Mouse (Mus musculus): ENCODE measurements at regions not wholly inside any gene's neighbourhood (a gene's known extent, or its start where the extent isn't known, plus 50 kb on each side); places are given as distances from the start of the nearest gene placed in this dataset.
"Not testable (repeated sequence)": the region's sequence is repeated elsewhere in the genome, so short reads cannot be mapped to it uniquely, and the experiment has no call there.

DNA sequence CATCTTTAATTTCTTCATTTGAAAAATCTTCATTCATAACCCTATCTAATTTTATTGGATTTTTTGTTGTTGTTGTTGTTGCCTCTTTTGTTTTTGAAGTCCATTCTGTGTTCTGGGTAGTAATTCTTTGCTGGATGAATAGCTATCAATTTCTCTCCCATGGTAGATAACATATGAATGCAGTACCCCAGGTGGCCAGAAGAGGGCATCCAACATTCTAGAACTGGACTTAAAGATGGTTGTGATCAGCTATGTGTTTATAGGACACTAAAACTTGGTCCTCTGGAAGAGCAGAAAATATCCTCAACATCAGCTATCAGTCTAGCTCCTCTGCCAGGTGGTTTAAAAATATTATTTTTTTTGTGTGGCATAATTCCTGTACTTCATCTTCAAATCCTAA, 73.0 kb downstream of the Prl2c3 start:
- DNase-seq (ENCODE audit: low read depth, low spot score) = not testable (repeated sequence)

DNA sequence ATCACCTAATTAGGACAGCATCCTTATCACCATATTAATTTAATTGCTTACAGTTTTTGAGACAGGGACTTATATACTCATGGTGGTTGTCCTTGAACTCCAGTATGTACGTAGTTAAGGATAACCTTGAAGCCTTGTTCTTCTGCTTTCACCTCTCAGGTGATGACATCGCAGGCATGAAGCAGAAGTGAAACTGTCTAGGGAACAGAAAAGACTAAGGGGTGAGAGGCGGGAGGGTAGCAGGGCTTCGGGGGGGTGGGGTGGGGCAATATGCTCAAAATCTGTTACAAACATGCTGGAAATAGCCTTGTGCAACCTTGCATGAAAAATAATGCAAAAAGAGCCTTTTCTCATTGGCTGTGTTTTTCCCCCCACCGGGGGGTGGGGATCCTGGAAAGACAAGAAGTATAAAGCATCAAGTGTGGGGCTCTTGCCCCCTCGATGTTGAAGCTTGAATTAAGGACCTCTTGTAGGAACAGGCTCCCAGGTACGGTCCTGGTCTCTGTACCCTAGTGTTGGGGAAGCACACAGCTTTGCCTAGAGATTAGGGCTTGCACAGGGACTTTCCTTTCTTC, 81.8 kb downstream of the Prl2c3 start:
- not testable (repeated sequence) for DNase-seq (ENCODE audit: low read depth, low spot score)

- no peak for DNase-seq (ENCODE audit: low read depth, low spot score)
Observed at GRCm38 (mm10) chr13:12711471-12712273, 88.2 kb downstream of the Prl2c3 start.

DNA sequence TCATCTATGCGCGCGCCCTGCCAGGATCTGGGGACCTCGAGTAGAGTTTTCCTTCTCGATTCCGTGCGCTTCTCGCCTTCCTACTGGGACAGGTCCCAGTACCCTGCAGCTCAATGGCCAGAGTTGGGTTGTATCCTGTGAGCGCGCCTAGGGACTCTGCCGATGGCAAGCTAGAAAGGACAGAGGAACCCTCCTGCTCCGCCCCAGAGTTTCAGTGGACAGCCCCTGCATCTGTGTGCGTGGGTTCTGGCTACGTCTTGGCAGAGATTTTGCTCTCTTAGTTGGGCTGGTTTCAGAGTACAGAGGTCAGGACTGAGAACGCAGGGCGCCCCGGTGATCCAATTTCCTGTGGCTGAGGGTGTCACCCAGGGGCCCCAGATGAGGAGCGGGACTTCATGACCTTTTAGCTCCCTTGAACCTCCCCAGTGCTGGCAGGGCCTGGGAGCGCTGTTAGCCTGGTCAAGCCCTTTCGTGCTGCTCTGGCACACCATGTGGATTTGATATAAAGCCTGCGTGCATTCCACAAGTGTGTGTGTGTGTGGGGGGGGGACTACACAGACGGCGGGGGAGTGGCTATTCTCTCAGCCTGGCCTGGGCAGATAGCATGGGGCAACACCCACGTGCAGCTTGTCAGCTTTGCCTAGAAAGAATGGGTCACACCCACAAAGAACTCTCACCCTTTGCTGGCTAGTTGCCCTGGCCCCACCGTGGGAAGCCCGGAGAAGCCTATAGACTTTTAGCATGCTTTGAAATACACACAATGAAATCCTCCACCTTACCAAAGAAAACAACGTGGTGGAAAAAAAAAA, 96.9 kb downstream of the Prl2c3 start:
- DNase-seq (ENCODE audit: low read depth, low spot score) = not testable (repeated sequence)

DNA sequence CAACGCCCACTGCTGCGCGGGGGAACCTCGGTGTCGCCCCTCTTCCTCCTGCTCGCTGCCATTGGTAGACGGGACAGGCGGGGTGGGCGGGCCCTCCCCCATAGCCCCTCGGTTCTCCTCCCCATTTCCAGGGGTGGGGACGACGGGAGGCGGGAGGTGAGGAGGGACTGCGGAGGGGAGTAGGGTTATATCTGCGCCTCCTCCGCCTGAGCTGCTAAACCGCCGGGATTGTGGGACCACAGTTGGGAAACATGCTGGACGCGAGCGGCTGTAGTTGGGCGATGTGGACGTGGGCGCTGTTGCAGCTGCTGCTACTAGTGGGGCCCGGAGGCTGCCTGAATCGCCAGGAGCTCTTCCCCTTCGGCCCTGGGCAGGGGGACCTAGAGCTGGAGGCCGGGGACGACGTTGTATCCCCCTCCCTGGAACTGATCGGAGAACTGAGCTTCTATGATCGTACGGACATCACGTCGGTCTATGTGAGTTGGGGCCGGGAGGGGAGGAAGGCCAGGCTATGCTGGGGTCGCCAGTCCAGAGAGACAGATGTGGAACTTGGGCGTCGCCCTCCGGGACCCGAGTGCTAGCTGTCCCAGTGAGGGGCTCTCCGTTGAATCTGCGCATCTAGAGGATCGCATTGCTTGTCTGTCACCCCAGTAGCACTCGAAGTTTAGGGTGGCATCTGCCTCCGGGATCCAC, 97.6 kb downstream of the Prl2c3 start:
- not testable (repeated sequence) for DNase-seq (ENCODE audit: low read depth, low spot score)

DNA sequence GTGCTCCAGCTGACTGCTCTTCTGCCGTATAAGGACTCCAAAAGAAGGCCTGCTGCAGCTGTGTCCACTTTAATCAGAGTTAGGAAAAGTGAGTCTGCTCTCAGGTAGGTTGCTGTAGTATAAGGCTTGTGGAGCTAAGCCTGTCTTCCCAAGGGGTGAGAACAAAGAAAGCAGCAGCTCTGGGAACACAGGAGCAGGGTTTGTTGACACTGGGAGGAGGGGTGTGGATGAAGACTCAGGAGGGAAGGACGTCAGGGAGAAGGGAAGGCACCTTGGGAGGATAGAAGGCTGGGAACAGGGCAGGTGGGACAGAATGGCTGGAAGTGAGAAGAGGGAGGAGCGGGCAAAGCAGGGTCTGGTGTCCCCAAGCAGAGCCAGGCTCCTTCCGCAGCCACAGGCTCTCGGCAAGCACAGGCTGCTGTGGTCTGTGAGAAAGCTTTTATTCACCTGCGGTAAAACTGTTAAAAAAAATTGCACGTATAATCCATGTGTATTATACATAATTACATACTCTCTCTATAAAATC, 106.2 kb downstream of the Prl2c3 start:
- not testable (repeated sequence) for DNase-seq (ENCODE audit: low read depth, low spot score)

DNA sequence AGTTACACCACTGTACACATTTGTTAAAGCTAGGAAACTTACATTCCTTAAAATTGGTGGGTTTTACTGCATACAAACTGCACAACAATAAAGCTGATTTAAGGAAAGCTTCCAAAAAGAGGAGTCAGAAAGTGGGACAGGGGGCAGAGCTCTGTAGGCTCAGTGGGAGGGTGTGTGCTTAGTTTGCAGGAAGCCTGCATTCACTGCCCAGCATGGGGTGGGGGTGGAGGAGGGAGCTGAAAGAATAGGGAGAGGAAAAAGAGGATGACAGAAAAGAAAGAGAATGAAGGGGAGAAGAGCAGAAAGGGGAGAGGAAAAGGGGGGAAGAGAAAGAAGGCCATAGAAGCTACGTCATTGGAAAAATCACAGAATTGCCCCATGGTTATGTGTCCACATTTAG, 111.1 kb downstream of the Prl2c3 start:
- DNase-seq (ENCODE audit: low read depth, low spot score) = not testable (repeated sequence)

DNA sequence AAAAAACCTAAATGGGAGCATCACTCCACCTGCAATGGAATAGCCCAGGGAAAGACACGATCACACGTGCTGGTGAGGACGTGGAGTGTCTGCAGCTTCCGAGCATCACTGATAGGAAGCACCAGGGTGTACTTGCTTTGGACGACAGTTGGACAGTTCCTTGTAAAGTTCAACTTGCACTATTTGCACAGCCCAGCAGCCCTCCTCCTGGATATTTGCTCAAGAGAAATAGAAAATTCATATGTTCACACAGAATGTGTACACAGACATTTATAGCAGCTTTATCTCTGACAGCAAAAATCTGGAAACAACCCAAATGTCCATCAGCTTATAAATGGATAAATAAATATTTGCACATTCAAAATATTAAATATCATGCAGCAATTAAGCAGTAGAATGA, 111.7 kb downstream of the Prl2c3 start:
- not testable (repeated sequence) for DNase-seq (ENCODE audit: low read depth, low spot score)

- not testable (repeated sequence) for DNase-seq (ENCODE audit: low read depth, low spot score)
Observed at GRCm38 (mm10) chr13:12680954-12681571, 115.4 kb downstream of the Ero1lb start.

DNA sequence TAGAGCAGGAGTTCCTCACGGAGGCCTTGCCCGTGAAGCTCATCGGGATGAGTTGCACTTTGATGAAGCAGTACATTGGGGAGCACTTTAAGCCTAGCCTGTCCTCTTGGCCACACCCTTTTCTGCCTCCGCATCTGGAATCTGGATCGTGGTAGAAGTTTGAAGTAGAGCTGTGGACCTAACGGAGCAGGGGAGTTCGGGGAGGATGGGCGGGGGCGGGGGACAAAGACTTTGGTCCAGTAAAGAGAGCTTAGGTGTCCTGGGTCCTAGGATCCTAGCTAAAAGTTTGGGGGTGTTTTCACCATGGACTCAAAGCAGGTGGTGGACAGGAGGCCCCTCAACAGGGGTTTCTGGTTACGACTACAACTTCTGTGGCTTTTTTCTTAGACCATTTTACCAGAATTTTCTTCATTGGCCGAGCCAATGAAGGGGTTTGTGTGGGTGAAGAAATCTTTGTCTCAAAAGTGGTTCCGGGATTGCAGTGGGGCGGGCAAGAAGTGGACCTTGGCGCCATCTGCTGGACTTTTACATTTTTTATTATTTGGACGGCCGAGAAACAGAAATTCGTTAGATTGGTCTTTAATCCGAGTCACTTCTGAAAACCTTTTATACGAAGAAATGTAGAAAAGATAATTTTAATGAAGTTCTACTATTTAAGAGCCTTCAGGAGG, 114.7 kb downstream of the Ero1lb start:
- peak; percentile 1 for DNase-seq (ENCODE audit: low read depth, low spot score)

- no peak for DNase-seq (ENCODE audit: low read depth, low spot score)
Observed at GRCm38 (mm10) chr13:12677372-12677771, 111.7 kb downstream of the Ero1lb start.

GRCm38 (mm10) chr13:12671011-12671410, 105.3 kb downstream of the Ero1lb start:
- DNase-seq (ENCODE audit: low read depth, low spot score) = not testable (repeated sequence)

GRCm38 (mm10) chr13:12668742-12669141, 103.1 kb downstream of the Ero1lb start:
- DNase-seq (ENCODE audit: low read depth, low spot score) = not testable (repeated sequence)

DNA sequence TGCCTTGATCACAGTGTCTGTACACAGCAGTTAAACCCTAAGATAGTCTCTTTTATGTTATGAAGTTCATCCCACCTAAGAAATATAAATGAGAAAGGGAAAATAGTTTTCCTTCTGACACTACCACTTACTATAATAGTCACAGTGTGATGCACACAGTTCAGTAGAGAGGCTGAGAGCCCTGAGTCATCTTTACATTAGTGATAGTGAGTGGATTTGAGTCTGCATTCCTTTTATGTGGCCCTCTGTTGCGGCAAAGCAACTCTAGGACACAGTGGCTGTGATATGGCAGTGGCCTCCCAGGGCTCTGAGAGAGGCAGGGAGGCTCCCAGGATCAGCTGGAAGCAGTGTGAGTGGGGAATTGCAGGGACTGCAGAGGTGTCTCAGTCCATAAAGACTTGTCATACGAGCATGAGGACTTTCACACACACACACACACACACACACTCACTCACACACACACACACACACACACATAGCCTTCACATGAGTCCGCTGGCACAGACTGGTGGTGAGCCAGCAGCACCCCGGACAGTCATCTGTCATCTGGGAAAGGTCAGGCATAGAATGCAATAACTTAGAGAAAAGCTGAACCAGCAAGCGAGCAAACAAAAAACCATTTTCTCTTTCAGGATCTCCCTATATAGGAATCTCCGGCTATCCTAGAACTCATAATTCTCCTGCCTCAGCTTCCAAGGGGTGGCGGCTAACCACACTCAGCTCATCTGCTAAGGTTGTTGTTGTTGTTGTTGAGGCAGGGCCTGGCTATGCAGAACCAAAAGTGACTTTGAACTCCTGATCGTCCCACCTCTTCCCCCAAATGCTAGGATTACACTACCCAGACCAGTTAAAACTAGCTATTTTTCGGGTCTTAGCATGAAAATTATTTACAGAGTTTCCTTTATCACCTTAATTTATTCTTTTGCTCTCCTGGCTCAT, 102.3 kb downstream of the Ero1lb start:
- not testable (repeated sequence) for DNase-seq (ENCODE audit: low read depth, low spot score)

GRCm38 (mm10) chr13:12666050-12666449, 100.4 kb downstream of the Ero1lb start:
- DNase-seq (ENCODE audit: low read depth, low spot score) = not testable (repeated sequence)

Measured in brain, embryonic 18.5 days (tissue).